Mouse (Mus musculus) kidney, postnatal 25 days (tissue): ENCODE results near the gene Car12.

Experiments
- DNase-seq, 2 experiments: peaks; one replicate each; pipeline ENCODE4 v3.0.0; 2021; ENCODE audit warnings: mixed read lengths in 2 of 2

Gene Car12

GRCm38 (mm10) chr9:66714022-66714515, 583 bp downstream of the Car12 start:
- peak; percentile 44 to 77 for DNase-seq

- peak in 1 of 2 experiments; percentile 70 for DNase-seq
These were observed 1.9 kb downstream of the Car12 start for GRCm38 (mm10) chr9:66715361-66715760.

- no peak for DNase-seq
These were observed 3.0 kb downstream of the Car12 start for GRCm38 (mm10) chr9:66716533-66716932.

GRCm38 (mm10) chr9:66720686-66721450, 7.4 kb downstream of the Car12 start:
- peak; percentile 67 to 83 for DNase-seq

GRCm38 (mm10) chr9:66722187-66722868, 8.8 kb downstream of the Car12 start:
- peak; percentile 46 to 61 for DNase-seq

- DNase-seq, result peak in 1 of 2 experiments; percentile 51
These were observed 9.4 kb downstream of the Car12 start for GRCm38 (mm10) chr9:66722869-66723272.

- DNase-seq, result no peak
These were observed 12.1 kb downstream of the Car12 start for GRCm38 (mm10) chr9:66725591-66725990.

GRCm38 (mm10) chr9:66727333-66727732, 13.8 kb downstream of the Car12 start:
- DNase-seq, result peak in 1 of 2 experiments; percentile 23

GRCm38 (mm10) chr9:66730556-66730955, 17.1 kb downstream of the Car12 start:
- no peak for DNase-seq

- no peak for DNase-seq
These were observed 17.8 kb downstream of the Car12 start for GRCm38 (mm10) chr9:66731284-66731683.

- peak; percentile 63 to 77 for DNase-seq
These were observed 19.6 kb downstream of the Car12 start for GRCm38 (mm10) chr9:66732791-66733691.

- peak; percentile 56 to 78 for DNase-seq
These were observed 21.1 kb downstream of the Car12 start for GRCm38 (mm10) chr9:66734568-66734967.

- DNase-seq, result no peak
These were observed 21.6 kb downstream of the Car12 start for GRCm38 (mm10) chr9:66735122-66735521.

GRCm38 (mm10) chr9:66736016-66736415, 22.5 kb downstream of the Car12 start:
- DNase-seq, result no peak

- DNase-seq, result peak; percentile 86 to 91
These were observed 23.1 kb downstream of the Car12 start for GRCm38 (mm10) chr9:66736551-66736950.

- no peak for DNase-seq
These were observed 26.0 kb downstream of the Car12 start for GRCm38 (mm10) chr9:66739516-66739915.

GRCm38 (mm10) chr9:66744531-66744930, 31.0 kb downstream of the Car12 start:
- no peak for DNase-seq

GRCm38 (mm10) chr9:66748390-66748789, 34.9 kb downstream of the Car12 start:
- no peak for DNase-seq

- DNase-seq, result no peak
These were observed 39.4 kb downstream of the Car12 start for GRCm38 (mm10) chr9:66752849-66753248.

GRCm38 (mm10) chr9:66760991-66761390, 47.5 kb downstream of the Car12 start:
- DNase-seq, result peak; percentile 47 to 62

GRCm38 (mm10) chr9:66768721-66769120, 55.2 kb downstream of the Car12 start:
- DNase-seq, result peak; percentile 35 to 83

- peak; percentile 82 to 91 for DNase-seq
These were observed 55.8 kb downstream of the Car12 start for GRCm38 (mm10) chr9:66769275-66769674.

- peak; percentile 36 to 75 for DNase-seq
These were observed 57.2 kb downstream of the Car12 start for GRCm38 (mm10) chr9:66770701-66771100.
